16 mouse cellular contexts compared by ENCODE assay signal in the genomic region with DNA sequence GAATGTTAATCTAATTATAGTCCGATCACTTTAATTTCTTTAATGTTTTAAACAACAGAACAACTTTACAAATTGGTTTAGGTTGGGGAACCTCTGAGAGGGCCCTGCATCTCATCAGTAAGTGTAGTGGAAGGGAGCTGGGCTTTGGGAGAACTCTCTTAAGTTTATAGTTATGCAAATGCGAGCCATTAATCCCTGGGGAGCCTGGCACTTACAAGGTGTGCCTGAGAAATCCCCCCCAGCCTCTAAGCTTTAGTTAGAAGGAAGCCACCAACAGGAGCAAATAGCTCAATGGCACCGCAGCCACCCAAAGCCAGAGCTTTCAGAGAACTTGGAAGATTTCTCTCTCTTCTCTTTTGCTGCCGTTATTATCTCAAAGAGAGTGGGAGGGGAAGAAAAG.
DNase-seq lines count a peak whose midpoint lies in the region; ATAC-seq lines count a peak whose summit lies in the region.
"Had no signal": no experiment of that assay in that cellular context is flagged by ENCODE, and none has a peak within 500 bp of the region (broad histone marks: within the 10 kb centered on the region; RNA-seq: fewer than 3 reads in every experiment).

No protein-coding gene starts in this region.

- H3K4me1 ChIP-seq in forebrain, embryonic 12.5 days, result peaks cover 24% of the 10 kb centered on the region
- H3K4me1 ChIP-seq in forebrain, embryonic 15.5 days, result peaks cover 16% of the 10 kb centered on the region
- peaks cover 25% of the 10 kb centered on the region for H3K4me1 ChIP-seq in limb, embryonic 12.5 days (replicated peaks)
- H3K4me1 ChIP-seq in limb, embryonic 10.5 days, result peaks cover 33% of the 10 kb centered on the region
- peaks cover 9% of the 10 kb centered on the region; the same call in 1 of the 2 replicates for H3K4me1 ChIP-seq in midbrain, embryonic 16.5 days (ENCODE audit: control insufficient read depth, insufficient read depth, low read length)
- H3K4me1 ChIP-seq in midbrain, embryonic 13.5 days (replicated peaks), result peaks cover 20% of the 10 kb centered on the region

- no peak for DNase-seq in limb, embryonic 10.5 days (ENCODE audit: low spot score)
- no peak for DNase-seq in cerebellum, adult 18-20 months
- DNase-seq: cerebellum, adult 9-11 months; kidney, postnatal 10 days; liver, postnatal 0 days; thymus, postnatal 25 days had no signal

- H3K4me2 ChIP-seq in forebrain, embryonic 12.5 days, result peak overlapping the region; percentile 31
- no peak overlapping the region; the same call in 1 of the 2 replicates for H3K4me2 ChIP-seq in forebrain, embryonic 15.5 days (replicated peaks)
- H3K4me2 ChIP-seq in limb, embryonic 12.5 days, result peak overlapping the region; percentile 2
- peak overlapping the region; percentile 6; the same call in 1 of the 2 replicates for H3K4me2 ChIP-seq in midbrain, embryonic 16.5 days (ENCODE audit: low read length)
- H3K4me2 ChIP-seq in midbrain, embryonic 13.5 days (replicated peaks), result no peak overlapping the region
- H3K4me2 ChIP-seq: embryonic facial prominence, embryonic 12.5 days had no signal

- H3K27me3 ChIP-seq in forebrain, embryonic 12.5 days, result peaks cover 33% of the 10 kb centered on the region; the same call in 1 of the 2 replicates
- H3K27me3 ChIP-seq in forebrain, embryonic 15.5 days, result peaks cover 15% of the 10 kb centered on the region; the same call in 1 of the 2 replicates
- peaks cover 39% of the 10 kb centered on the region; the same call in 1 of the 2 replicates for H3K27me3 ChIP-seq in limb, embryonic 12.5 days
- peaks cover 36% of the 10 kb centered on the region for H3K27me3 ChIP-seq in limb, embryonic 10.5 days (ENCODE audit: low read depth, poor library complexity, severe bottlenecking)
- peaks cover 3% of the 10 kb centered on the region for H3K27me3 ChIP-seq in midbrain, embryonic 16.5 days (ENCODE audit: control insufficient read depth, insufficient read depth, low read depth, low read length)
- H3K27me3 ChIP-seq in midbrain, embryonic 13.5 days, result peaks cover 19% of the 10 kb centered on the region

- H3K36me3 ChIP-seq in forebrain, embryonic 12.5 days (replicated peaks), result no peaks in the 10 kb centered on the region
- no peaks in the 10 kb centered on the region for H3K36me3 ChIP-seq in forebrain, embryonic 15.5 days
- no peaks in the 10 kb centered on the region for H3K36me3 ChIP-seq in limb, embryonic 12.5 days
- no peaks in the 10 kb centered on the region for H3K36me3 ChIP-seq in limb, embryonic 10.5 days
- no peaks in the 10 kb centered on the region for H3K36me3 ChIP-seq in midbrain, embryonic 16.5 days (ENCODE audit: control insufficient read depth, insufficient read depth, low read length)
- H3K36me3 ChIP-seq in midbrain, embryonic 13.5 days, result no peaks in the 10 kb centered on the region
- H3K36me3 ChIP-seq: embryonic facial prominence, embryonic 12.5 days; hindbrain, embryonic 10.5 days had no signal

- H3K27ac ChIP-seq in forebrain, embryonic 12.5 days, result no peak overlapping the region
- no peak overlapping the region for H3K27ac ChIP-seq in forebrain, embryonic 15.5 days (replicated peaks)
- H3K27ac ChIP-seq in limb, embryonic 12.5 days, result no peak overlapping the region
- no peak overlapping the region for H3K27ac ChIP-seq in limb, embryonic 10.5 days
- H3K27ac ChIP-seq in midbrain, embryonic 16.5 days (ENCODE audit: low read length), result no peak overlapping the region
- no peak overlapping the region for H3K27ac ChIP-seq in midbrain, embryonic 13.5 days
- H3K27ac ChIP-seq: embryonic facial prominence, embryonic 12.5 days; hindbrain, embryonic 10.5 days; hindbrain, postnatal 0 days had no signal

- no peak overlapping the region for H3K9ac ChIP-seq in forebrain, embryonic 12.5 days
- no peak overlapping the region for H3K9ac ChIP-seq in forebrain, embryonic 15.5 days (replicated peaks)
- no peak overlapping the region for H3K9ac ChIP-seq in limb, embryonic 12.5 days (replicated peaks)
- no peak overlapping the region for H3K9ac ChIP-seq in midbrain, embryonic 16.5 days (ENCODE audit: low read depth, low read length)
- no peak overlapping the region for H3K9ac ChIP-seq in midbrain, embryonic 13.5 days (replicated peaks)
- H3K9ac ChIP-seq: embryonic facial prominence, embryonic 12.5 days; liver, postnatal 0 days had no signal

- no peak overlapping the region for H3K4me3 ChIP-seq in forebrain, embryonic 12.5 days (replicated peaks)
- H3K4me3 ChIP-seq in forebrain, embryonic 15.5 days, result no peak overlapping the region
- H3K4me3 ChIP-seq in limb, embryonic 12.5 days (replicated peaks), result no peak overlapping the region
- H3K4me3 ChIP-seq in limb, embryonic 10.5 days, result no peak overlapping the region
- H3K4me3 ChIP-seq in midbrain, embryonic 16.5 days (ENCODE audit: low read depth, low read length), result no peak overlapping the region
- no peak overlapping the region for H3K4me3 ChIP-seq in midbrain, embryonic 13.5 days (replicated peaks)
- H3K4me3 ChIP-seq: embryonic facial prominence, embryonic 12.5 days; hindbrain, embryonic 10.5 days had no signal

- H3K9me3 ChIP-seq in forebrain, embryonic 12.5 days, result no peaks in the 10 kb centered on the region; the same call in 1 of the 2 replicates
- no peaks in the 10 kb centered on the region for H3K9me3 ChIP-seq in forebrain, embryonic 15.5 days
- no peaks in the 10 kb centered on the region for H3K9me3 ChIP-seq in limb, embryonic 12.5 days
- no peaks in the 10 kb centered on the region for H3K9me3 ChIP-seq in limb, embryonic 10.5 days (replicated peaks)
- no peaks in the 10 kb centered on the region for H3K9me3 ChIP-seq in midbrain, embryonic 16.5 days (replicated peaks; ENCODE audit: control insufficient read depth, low read length, poor library complexity, severe bottlenecking)
- no peaks in the 10 kb centered on the region for H3K9me3 ChIP-seq in midbrain, embryonic 13.5 days

- peak; percentile 41; the same call in 1 of the 2 replicates for ATAC-seq in forebrain, embryonic 12.5 days (ENCODE audit: low FRiP score)
- no peak for ATAC-seq in forebrain, embryonic 15.5 days (replicated peaks)
- no peak for ATAC-seq in limb, embryonic 12.5 days (ENCODE audit: insufficient number of reproducible peaks, insufficient read depth, low FRiP score, low TSS enrichment, low read depth)
- ATAC-seq in midbrain, embryonic 16.5 days, result no peak
- no peak for ATAC-seq in midbrain, embryonic 13.5 days
- ATAC-seq: CD4-positive, CD25-positive, alpha-beta regulatory T cell, adult 4 months; hindbrain, postnatal 0 days; intestine, postnatal 0 days; liver, postnatal 0 days had no signal

- 9% methylated on average over 4 of the region's 4 CpGs for WGBS in forebrain, embryonic 12.5 days
- WGBS in forebrain, embryonic 15.5 days, result 7% methylated on average over 4 of the region's 4 CpGs
- 11% methylated on average over 4 of the region's 4 CpGs for WGBS in limb, embryonic 12.5 days
- 13% methylated on average over 4 of the region's 4 CpGs for WGBS in limb, embryonic 10.5 days
- 14% methylated on average over 4 of the region's 4 CpGs for WGBS in midbrain, embryonic 16.5 days
- 12% methylated on average over 4 of the region's 4 CpGs for WGBS in midbrain, embryonic 13.5 days

Comparison
In these comparisons a context has a peak if more than half of its experiments do, and no peak if none do; other contexts are left out.
1. H3K4me2 ChIP-seq: peak in forebrain, embryonic 12.5 days (single experiment), limb, embryonic 12.5 days (single experiment) and midbrain, embryonic 16.5 days (single experiment); none in forebrain, embryonic 15.5 days (single experiment) and midbrain, embryonic 13.5 days (single experiment).